Mouse (Mus musculus): ENCODE measurements at regions not wholly inside any gene's neighbourhood (a gene's known extent, or its start where the extent isn't known, plus 50 kb on each side); places are given as distances from the start of the nearest gene placed in this dataset.

DNA sequence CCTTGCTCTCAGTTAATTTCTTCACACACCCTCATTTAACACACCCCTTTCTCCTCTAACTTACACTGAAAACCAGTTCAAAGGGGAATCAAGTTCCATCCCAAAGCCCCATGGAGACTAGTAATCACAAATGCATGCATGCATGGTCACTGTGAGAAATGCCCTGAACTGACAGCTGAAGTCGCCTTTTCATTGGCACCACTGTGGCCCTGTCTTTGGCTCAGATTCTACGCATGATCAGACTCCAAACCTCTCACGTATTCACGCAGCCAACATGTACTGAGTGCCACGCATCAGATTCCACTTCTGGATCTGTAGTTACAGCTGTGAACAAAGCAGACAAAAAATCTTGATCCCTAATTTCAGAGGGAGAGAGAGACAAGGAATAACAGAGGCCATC is 85.3 kb downstream of the Cops8 start:
- WGBS = 58% methylated on average over 5 of the region's 5 CpGs

DNA sequence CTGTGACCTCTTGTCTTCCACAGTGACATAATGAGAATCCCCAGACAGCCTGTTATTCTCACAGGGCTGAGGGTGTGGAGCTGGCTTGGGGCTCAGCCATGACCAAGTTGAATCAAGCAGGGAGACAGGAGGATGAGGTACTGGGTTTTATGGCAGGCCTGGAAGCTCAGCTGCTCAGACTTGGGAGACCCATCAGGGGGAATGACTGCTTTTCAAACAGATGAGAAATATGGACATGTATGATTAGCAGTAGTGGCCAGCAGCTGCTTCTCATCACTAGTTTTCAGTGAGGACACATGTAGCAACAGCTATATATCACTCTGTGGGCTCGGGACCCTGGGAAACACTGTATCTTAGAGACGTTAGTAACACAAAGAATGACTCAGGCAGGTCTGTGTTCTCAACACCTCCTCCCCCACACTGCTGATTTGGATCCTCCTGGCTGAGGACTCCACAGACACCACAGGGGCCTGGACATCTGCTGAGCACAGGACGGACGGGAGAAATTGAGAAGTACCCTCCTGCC is 87.9 kb downstream of the Cops8 start:
- H3K4me1 ChIP-seq (ENCODE audit: control insufficient read depth, insufficient read depth, low read length) = peaks cover 8% of the 10 kb centered on the region
- no peaks in the 10 kb centered on the region for H3K27me3 ChIP-seq (ENCODE audit: control insufficient read depth, insufficient read depth, low read length)
- WGBS = 13% methylated on average over 4 of the region's 4 CpGs
- no peak overlapping the region for H3K4me3 ChIP-seq (replicated peaks; ENCODE audit: insufficient read depth, low read depth, low read length)
- TF ChIP-seq CTCF (IDR thresholded peaks at IDR 0.05; ENCODE audit: borderline replicate concordance, insufficient read depth, low read depth, low read length) = no peak
- no peak for TF ChIP-seq POLR2A (IDR thresholded peaks at IDR 0.05; ENCODE audit: borderline replicate concordance, insufficient read depth, low read length)
- DNase-seq = peak; percentile 15 to 36
- no peak overlapping the region for H3K27ac ChIP-seq (ENCODE audit: insufficient read depth, low read length)

More for the DNA sequence above, 85.3 kb downstream of the Cops8 start:
- Histone ChIP-seq H3K4me3 (replicated peaks; ENCODE audit: insufficient read depth, low read depth, low read length) (no peak overlapping the region), H3K4me1 (ENCODE audit: control insufficient read depth, insufficient read depth, low read length) (peaks cover 8% of the 10 kb centered on the region), H3K27me3 (ENCODE audit: control insufficient read depth, insufficient read depth, low read length) (no peaks in the 10 kb centered on the region), H3K27ac (ENCODE audit: insufficient read depth, low read length) (no peak overlapping the region)
- no peak for DNase-seq
- no peak for TF ChIP-seq POLR2A (IDR thresholded peaks at IDR 0.05; ENCODE audit: borderline replicate concordance, insufficient read depth, low read length)
- TF ChIP-seq CTCF (IDR thresholded peaks at IDR 0.05; ENCODE audit: borderline replicate concordance, insufficient read depth, low read depth, low read length) = no peak

DNA sequence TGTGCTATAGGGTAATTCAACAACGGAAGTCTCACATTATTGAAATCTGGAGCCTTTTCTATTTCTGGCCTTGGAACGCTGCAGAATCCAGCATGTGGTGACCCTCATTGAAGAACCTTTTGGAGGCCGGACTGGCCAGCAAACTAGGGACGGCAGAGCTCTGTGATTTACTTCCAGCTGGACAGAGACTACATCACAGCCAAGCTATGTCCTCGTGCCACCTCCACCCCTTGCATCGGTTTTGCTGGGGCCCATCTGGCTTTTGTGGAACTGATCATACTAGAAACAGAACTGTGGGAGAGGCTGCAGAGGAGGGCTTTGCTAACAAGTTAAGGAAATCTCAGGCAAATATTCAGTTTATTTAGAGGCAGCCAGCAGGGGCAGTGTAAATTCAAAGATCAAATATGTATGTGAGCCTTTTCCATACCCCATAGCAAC is 88.4 kb downstream of the Cops8 start:
- no peak for TF ChIP-seq POLR2A (IDR thresholded peaks at IDR 0.05; ENCODE audit: borderline replicate concordance, insufficient read depth, low read length)
- TF ChIP-seq CTCF (IDR thresholded peaks at IDR 0.05; ENCODE audit: borderline replicate concordance, insufficient read depth, low read depth, low read length) = no peak
- WGBS = 8% methylated on average over 6 of the region's 6 CpGs
- no peak overlapping the region for H3K4me3 ChIP-seq (replicated peaks; ENCODE audit: insufficient read depth, low read depth, low read length)
- DNase-seq = peak in 1 of 2 experiments; percentile 19
- peaks cover 8% of the 10 kb centered on the region for H3K4me1 ChIP-seq (ENCODE audit: control insufficient read depth, insufficient read depth, low read length)
- H3K27ac ChIP-seq (ENCODE audit: insufficient read depth, low read length) = no peak overlapping the region
- no peaks in the 10 kb centered on the region for H3K27me3 ChIP-seq (ENCODE audit: control insufficient read depth, insufficient read depth, low read length)

DNA sequence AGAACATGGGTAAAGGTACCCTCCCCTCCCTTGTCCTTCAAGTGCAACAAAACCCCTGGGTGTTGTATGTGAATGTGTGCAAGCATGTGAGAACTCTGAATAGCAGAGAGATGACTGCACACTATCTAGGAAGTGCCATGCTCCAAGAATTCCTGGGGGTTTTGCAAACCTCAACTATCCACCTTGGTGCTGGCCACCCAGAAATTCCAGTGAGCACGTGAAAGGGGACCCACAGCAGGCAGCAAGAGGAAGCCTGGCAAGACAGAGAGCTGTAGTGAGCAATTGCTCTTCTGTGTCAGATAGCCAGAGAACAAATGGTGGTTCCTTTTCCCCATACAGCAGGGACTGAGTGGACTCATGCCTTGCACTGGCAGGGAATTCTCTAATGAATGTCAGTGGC is 90.1 kb downstream of the Cops8 start:
- DNase-seq = no peak
- Histone ChIP-seq H3K27ac (ENCODE audit: insufficient read depth, low read length) (no peak overlapping the region), H3K4me1 (ENCODE audit: control insufficient read depth, insufficient read depth, low read length) (peaks cover 8% of the 10 kb centered on the region), H3K4me3 (replicated peaks; ENCODE audit: insufficient read depth, low read depth, low read length) (no peak overlapping the region), H3K27me3 (ENCODE audit: control insufficient read depth, insufficient read depth, low read length) (no peaks in the 10 kb centered on the region)
- no peak for TF ChIP-seq POLR2A (IDR thresholded peaks at IDR 0.05; ENCODE audit: borderline replicate concordance, insufficient read depth, low read length)
- TF ChIP-seq CTCF (IDR thresholded peaks at IDR 0.05; ENCODE audit: borderline replicate concordance, insufficient read depth, low read depth, low read length) = no peak
- 65% methylated on average over 1 of the region's 1 CpGs for WGBS

DNA sequence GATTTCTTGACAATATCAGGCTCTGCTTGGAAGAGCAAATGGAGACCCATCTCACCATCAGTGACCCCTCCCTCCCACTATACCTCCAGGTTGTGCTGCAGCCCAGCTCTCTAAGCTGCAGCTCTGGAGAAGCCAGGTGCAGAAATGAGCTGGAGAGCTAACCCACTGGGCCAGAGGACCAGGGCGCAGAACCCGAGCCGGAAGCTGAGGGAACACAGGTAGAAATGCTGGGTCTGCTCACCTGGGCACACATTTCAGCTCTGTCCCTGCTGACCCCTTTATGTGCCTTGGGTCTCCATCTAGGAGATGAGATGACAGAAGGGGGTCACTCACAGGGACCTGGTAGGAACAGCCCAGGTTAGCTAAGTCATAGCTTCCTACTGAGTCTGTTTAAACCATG is 92.0 kb downstream of the Cops8 start:
- Histone ChIP-seq H3K27me3 (ENCODE audit: control insufficient read depth, insufficient read depth, low read length) (no peaks in the 10 kb centered on the region), H3K4me1 (ENCODE audit: control insufficient read depth, insufficient read depth, low read length) (peaks cover 8% of the 10 kb centered on the region), H3K27ac (ENCODE audit: insufficient read depth, low read length) (no peak overlapping the region), H3K4me3 (replicated peaks; ENCODE audit: insufficient read depth, low read depth, low read length) (no peak overlapping the region)
- WGBS = 100% methylated on average over 3 of the region's 3 CpGs
- no peak for DNase-seq
- TF ChIP-seq CTCF (IDR thresholded peaks at IDR 0.05; ENCODE audit: borderline replicate concordance, insufficient read depth, low read depth, low read length) (no peak), POLR2A (IDR thresholded peaks at IDR 0.05; ENCODE audit: borderline replicate concordance, insufficient read depth, low read length) (no peak)

DNA sequence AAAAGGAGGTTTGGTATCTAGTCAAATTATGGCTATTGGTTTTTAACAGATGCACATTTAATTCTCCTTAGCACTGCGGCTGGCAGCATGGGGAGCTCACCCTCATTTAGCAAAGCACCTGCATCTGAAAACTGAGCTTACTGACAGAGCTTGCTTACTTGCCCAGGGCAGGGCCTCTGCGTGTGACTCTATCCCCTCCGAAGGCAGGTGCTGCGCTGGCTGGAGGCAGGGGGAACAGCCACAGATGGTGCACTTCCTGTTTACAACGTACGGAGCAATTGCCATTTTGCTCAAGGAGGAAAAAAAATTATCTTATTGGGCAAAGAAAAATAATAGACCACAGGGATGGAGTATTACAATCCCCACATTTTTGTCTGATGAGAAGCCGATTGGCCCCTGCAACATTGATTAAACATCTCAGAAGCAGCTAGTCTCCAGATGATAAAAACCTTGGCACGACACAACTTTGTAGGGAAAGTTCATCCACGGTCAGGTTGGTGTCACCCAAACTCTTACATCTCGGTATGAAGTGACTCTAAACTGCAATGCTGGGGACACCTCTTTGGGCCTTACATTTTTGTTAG is 92.5 kb downstream of the Cops8 start:
- no peak for TF ChIP-seq CTCF (IDR thresholded peaks at IDR 0.05; ENCODE audit: borderline replicate concordance, insufficient read depth, low read depth, low read length)
- no peak for TF ChIP-seq POLR2A (IDR thresholded peaks at IDR 0.05; ENCODE audit: borderline replicate concordance, insufficient read depth, low read length)
- Histone ChIP-seq H3K27me3 (ENCODE audit: control insufficient read depth, insufficient read depth, low read length) (no peaks in the 10 kb centered on the region), H3K4me1 (ENCODE audit: control insufficient read depth, insufficient read depth, low read length) (peaks cover 8% of the 10 kb centered on the region), H3K4me3 (replicated peaks; ENCODE audit: insufficient read depth, low read depth, low read length) (no peak overlapping the region), H3K27ac (ENCODE audit: insufficient read depth, low read length) (no peak overlapping the region)
- 66% methylated on average over 10 of the region's 10 CpGs for WGBS
- no peak for DNase-seq

DNA sequence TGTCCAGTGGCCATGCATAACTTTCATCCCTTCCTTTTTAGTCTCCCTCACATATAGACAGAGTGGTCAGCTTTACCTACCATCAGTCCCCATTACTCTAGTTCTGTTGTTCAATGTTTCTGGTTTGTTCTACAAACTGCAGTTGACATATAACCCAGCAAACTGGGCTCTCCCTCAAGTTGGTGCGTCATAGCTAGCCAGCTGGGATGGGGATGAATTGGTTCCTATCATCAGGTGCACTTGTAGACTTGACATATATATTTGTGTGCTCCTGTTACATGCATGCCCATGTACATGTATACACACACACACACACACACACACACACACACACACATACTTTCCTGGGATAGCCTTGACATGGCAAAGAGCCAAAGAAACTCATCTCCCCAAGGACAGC is 93.2 kb downstream of the Cops8 start:
- Histone ChIP-seq H3K27ac (ENCODE audit: insufficient read depth, low read length) (no peak overlapping the region), H3K4me3 (replicated peaks; ENCODE audit: insufficient read depth, low read depth, low read length) (no peak overlapping the region), H3K4me1 (ENCODE audit: control insufficient read depth, insufficient read depth, low read length) (peaks cover 5% of the 10 kb centered on the region; the same call in 1 of the 2 replicates), H3K27me3 (ENCODE audit: control insufficient read depth, insufficient read depth, low read length) (no peaks in the 10 kb centered on the region)
- TF ChIP-seq POLR2A (IDR thresholded peaks at IDR 0.05; ENCODE audit: borderline replicate concordance, insufficient read depth, low read length) = no peak
- no peak for TF ChIP-seq CTCF (IDR thresholded peaks at IDR 0.05; ENCODE audit: borderline replicate concordance, insufficient read depth, low read depth, low read length)
- 81% methylated on average over 1 of the region's 1 CpGs for WGBS
- no peak for DNase-seq

DNA sequence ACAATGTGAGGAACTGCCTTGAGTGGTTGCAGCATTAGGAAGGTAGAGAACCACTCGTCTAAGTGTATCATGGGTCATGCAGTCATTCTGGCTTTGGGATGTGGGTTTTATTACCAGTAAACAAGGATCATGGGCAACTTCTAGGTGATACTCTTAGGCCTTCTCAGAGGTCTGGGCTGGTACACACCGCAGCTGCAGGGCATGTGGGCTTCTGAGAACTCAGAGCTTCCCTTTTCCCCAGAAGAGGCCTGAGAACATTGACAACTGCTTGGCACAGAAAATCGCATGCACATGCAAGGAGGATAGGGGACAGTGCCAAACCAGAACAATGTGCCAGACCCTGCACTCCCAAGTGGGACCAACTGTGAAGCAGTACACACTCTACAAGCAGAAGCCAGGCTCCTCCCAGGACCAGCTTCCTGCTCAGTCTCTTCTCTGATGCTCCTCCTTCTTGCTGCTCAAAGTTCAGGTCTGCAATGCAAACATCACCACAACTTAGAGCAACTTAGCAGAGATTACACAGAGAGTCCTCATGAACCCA is 94.3 kb downstream of the Cops8 start:
- WGBS = 42% methylated on average over 3 of the region's 3 CpGs
- no peak for TF ChIP-seq CTCF (IDR thresholded peaks at IDR 0.05; ENCODE audit: borderline replicate concordance, insufficient read depth, low read depth, low read length)
- no peak for TF ChIP-seq POLR2A (IDR thresholded peaks at IDR 0.05; ENCODE audit: borderline replicate concordance, insufficient read depth, low read length)
- Histone ChIP-seq H3K27me3 (ENCODE audit: control insufficient read depth, insufficient read depth, low read length) (no peaks in the 10 kb centered on the region), H3K4me3 (replicated peaks; ENCODE audit: insufficient read depth, low read depth, low read length) (no peak overlapping the region), H3K4me1 (ENCODE audit: control insufficient read depth, insufficient read depth, low read length) (no peaks in the 10 kb centered on the region), H3K27ac (ENCODE audit: insufficient read depth, low read length) (no peak overlapping the region)
- DNase-seq = no peak

All from cerebellum, adult 2 months (tissue).